Mouse (Mus musculus) right cerebral cortex, postnatal 4 days (tissue): ENCODE measurements around the gene Nr1d2.
"Not testable (repeated sequence)": the region's sequence is repeated elsewhere in the genome, so short reads cannot be mapped to it uniquely, and the experiment has no call there.

Experiments used
- DNase-seq: peaks from one replicate; pipeline ENCODE4 v3.0.0-alpha.2; 2022

Gene Nr1d2

GRCm38 (mm10) chr14:18231866-18232265 lies 7.1 kb downstream of the Nr1d2 start:
- not testable (repeated sequence) for DNase-seq

GRCm38 (mm10) chr14:18229751-18230150 lies 9.2 kb downstream of the Nr1d2 start:
- not testable (repeated sequence) for DNase-seq

GRCm38 (mm10) chr14:18226181-18226580 lies 12.7 kb downstream of the Nr1d2 start:
- DNase-seq, result not testable (repeated sequence)

- DNase-seq, result not testable (repeated sequence)
These were observed 13.5 kb downstream of the Nr1d2 start for GRCm38 (mm10) chr14:18225431-18225830.

- no peak for DNase-seq
These were observed 16.9 kb downstream of the Nr1d2 start for GRCm38 (mm10) chr14:18221977-18222376.

GRCm38 (mm10) chr14:18217158-18217557 lies 21.8 kb downstream of the Nr1d2 start:
- no peak for DNase-seq

GRCm38 (mm10) chr14:18216428-18216827 lies 22.5 kb downstream of the Nr1d2 start:
- DNase-seq, result no peak

- no peak for DNase-seq
These were observed 28.1 kb downstream of the Nr1d2 start for GRCm38 (mm10) chr14:18210795-18211194.

- not testable (repeated sequence) for DNase-seq
These were observed 34.6 kb downstream of the Nr1d2 start for GRCm38 (mm10) chr14:18204315-18204714.

GRCm38 (mm10) chr14:18201413-18201812 lies 37.5 kb downstream of the Nr1d2 start:
- DNase-seq, result no peak

GRCm38 (mm10) chr14:18186883-18187417 lies 52.0 kb downstream of the Nr1d2 start:
- DNase-seq, result peak; percentile 53

- not testable (repeated sequence) for DNase-seq
These were observed 61.4 kb downstream of the Nr1d2 start for GRCm38 (mm10) chr14:18177531-18177930.

GRCm38 (mm10) chr14:18167597-18167996 lies 71.3 kb downstream of the Nr1d2 start:
- no peak for DNase-seq

GRCm38 (mm10) chr14:18167041-18167440 lies 71.9 kb downstream of the Nr1d2 start:
- peak; percentile 12 for DNase-seq
